Mouse (Mus musculus): ENCODE results near the gene Casc4. TPM values are rescaled to one million over a fixed set of nuclear protein-coding genes. Genes with fewer than 3 reads are reported as not detected.
A peak's percentile ranks its signal among the peaks of the same experiment; 100 is the strongest.

Gene Casc4
- polyA plus RNA-seq, 1 experiment from 2014 or later = 22.4 TPM

- ATAC-seq (ENCODE audit: insufficient read depth) = no peak
- Histone ChIP-seq H3K4me3 (ENCODE audit: low read depth, low read length) (no peak overlapping the region), H3K9ac (no peak overlapping the region), H3K27me3 (ENCODE audit: insufficient read depth, low read length) (no peaks in the 10 kb centered on the region), H3K9me3 (ENCODE audit: low read depth, low read length) (no peaks in the 10 kb centered on the region), H3K36me3 (ENCODE audit: insufficient read depth) (no peaks in the 10 kb centered on the region), H3K27ac (ENCODE audit: low read depth) (no peak overlapping the region), H3K4me2 (no peak overlapping the region), H3K4me1 (ENCODE audit: insufficient read depth) (no peaks in the 10 kb centered on the region)
- no peak for DNase-seq
- 70% methylated on average over 3 of the region's 3 CpGs for WGBS
- TF ChIP-seq CTCF (IDR thresholded peaks at IDR 0.05; ENCODE audit: low read depth) = no peak
These were observed 24.5 kb upstream of the Casc4 start for GRCm38 (mm10) chr2:121842249-121842648.

- Histone ChIP-seq H3K4me2 (no peak overlapping the region), H3K27me3 (ENCODE audit: insufficient read depth, low read length) (no peaks in the 10 kb centered on the region), H3K4me1 (ENCODE audit: insufficient read depth) (no peaks in the 10 kb centered on the region), H3K9me3 (ENCODE audit: low read depth, low read length) (no peaks in the 10 kb centered on the region), H3K27ac (ENCODE audit: low read depth) (no peak overlapping the region), H3K9ac (no peak overlapping the region), H3K36me3 (ENCODE audit: insufficient read depth) (no peaks in the 10 kb centered on the region), H3K4me3 (ENCODE audit: low read depth, low read length) (no peak overlapping the region)
- ATAC-seq (ENCODE audit: insufficient read depth) (no peak), DNase-seq (no peak)
- 48% methylated on average over 8 of the region's 8 CpGs for WGBS
- no peak for TF ChIP-seq CTCF (IDR thresholded peaks at IDR 0.05; ENCODE audit: low read depth)
These were observed 20.7 kb upstream of the Casc4 start for GRCm38 (mm10) chr2:121846050-121846449.

GRCm38 (mm10) chr2:121852045-121852444 is 14.7 kb upstream of the Casc4 start:
- H3K4me1 ChIP-seq (ENCODE audit: insufficient read depth) = no peaks in the 10 kb centered on the region
- no peak overlapping the region for H3K27ac ChIP-seq (ENCODE audit: low read depth)
- no peak overlapping the region for H3K9ac ChIP-seq
- no peak overlapping the region for H3K4me2 ChIP-seq
- no peak for DNase-seq
- no peaks in the 10 kb centered on the region for H3K9me3 ChIP-seq (ENCODE audit: low read depth, low read length)
- no peak overlapping the region for H3K4me3 ChIP-seq (ENCODE audit: low read depth, low read length)
- TF ChIP-seq CTCF (IDR thresholded peaks at IDR 0.05; ENCODE audit: low read depth) = no peak
- no peak for ATAC-seq (ENCODE audit: insufficient read depth)
- no peaks in the 10 kb centered on the region for H3K36me3 ChIP-seq (ENCODE audit: insufficient read depth)
- H3K27me3 ChIP-seq (ENCODE audit: insufficient read depth, low read length) = no peaks in the 10 kb centered on the region
- 19% methylated on average over 2 of the region's 2 CpGs for WGBS

- H3K9me3 ChIP-seq (ENCODE audit: low read depth, low read length) = no peaks in the 10 kb centered on the region
These were observed 12.8 kb upstream of the Casc4 start for GRCm38 (mm10) chr2:121853974-121854373.

GRCm38 (mm10) chr2:121859380-121859980 is 7.3 kb upstream of the Casc4 start:
- no peak for TF ChIP-seq CTCF (IDR thresholded peaks at IDR 0.05; ENCODE audit: low read depth)
- ATAC-seq (ENCODE audit: insufficient read depth) = no peak
- WGBS = 78% methylated on average over 5 of the region's 5 CpGs
- H3K4me2 ChIP-seq = no peak overlapping the region
- no peaks in the 10 kb centered on the region for H3K27me3 ChIP-seq (ENCODE audit: insufficient read depth, low read length)
- H3K4me1 ChIP-seq (ENCODE audit: insufficient read depth) = no peaks in the 10 kb centered on the region
- no peak overlapping the region for H3K9ac ChIP-seq
- no peaks in the 10 kb centered on the region for H3K9me3 ChIP-seq (ENCODE audit: low read depth, low read length)
- H3K27ac ChIP-seq (ENCODE audit: low read depth) = no peak overlapping the region
- H3K36me3 ChIP-seq (ENCODE audit: insufficient read depth) = no peaks in the 10 kb centered on the region
- no peak overlapping the region for H3K4me3 ChIP-seq (ENCODE audit: low read depth, low read length)
- peak; percentile 61 for DNase-seq

More at GRCm38 (mm10) chr2:121853974-121854373, 12.8 kb upstream of the Casc4 start:
- Histone ChIP-seq H3K4me2 (no peak overlapping the region), H3K27ac (ENCODE audit: low read depth) (no peak overlapping the region), H3K27me3 (ENCODE audit: insufficient read depth, low read length) (no peaks in the 10 kb centered on the region), H3K36me3 (ENCODE audit: insufficient read depth) (no peaks in the 10 kb centered on the region), H3K4me3 (ENCODE audit: low read depth, low read length) (no peak overlapping the region), H3K9ac (no peak overlapping the region), H3K4me1 (ENCODE audit: insufficient read depth) (no peaks in the 10 kb centered on the region)
- WGBS = 64% methylated on average over 3 of the region's 3 CpGs
- ATAC-seq (ENCODE audit: insufficient read depth) = no peak
- no peak for TF ChIP-seq CTCF (IDR thresholded peaks at IDR 0.05; ENCODE audit: low read depth)
- no peak for DNase-seq

GRCm38 (mm10) chr2:121866071-121866601 is 634 bp upstream of the Casc4 start:
- peak overlapping the region; percentile 87 for H3K9ac ChIP-seq
- 0 out of 2 replicates have a peak, but pooled peaks cover 6% of the 10 kb centered on the region for H3K4me1 ChIP-seq (ENCODE audit: insufficient read depth)
- H3K4me2 ChIP-seq = peak overlapping the region; percentile 89
- H3K9me3 ChIP-seq (ENCODE audit: low read depth, low read length) = no peaks in the 10 kb centered on the region
- H3K27ac ChIP-seq (ENCODE audit: low read depth) = peak overlapping the region; percentile 75
- ATAC-seq (ENCODE audit: insufficient read depth) (no peak; the same call in 1 of the 2 replicates), DNase-seq (peak; percentile 65)
- H3K36me3 ChIP-seq (ENCODE audit: insufficient read depth) = no peaks in the 10 kb centered on the region
- H3K27me3 ChIP-seq (ENCODE audit: insufficient read depth, low read length) = no peaks in the 10 kb centered on the region
- peak overlapping the region; percentile 84 for H3K4me3 ChIP-seq (ENCODE audit: low read depth, low read length)
- WGBS = 2% methylated on average over 18 of the region's 18 CpGs
- no peak for TF ChIP-seq CTCF (IDR thresholded peaks at IDR 0.05; ENCODE audit: low read depth)

GRCm38 (mm10) chr2:121867051-121867928 is 520 bp downstream of the Casc4 start:
- H3K9me3 ChIP-seq (ENCODE audit: low read depth, low read length) = no peaks in the 10 kb centered on the region
- no peaks in the 10 kb centered on the region for H3K36me3 ChIP-seq (ENCODE audit: insufficient read depth)
- peak overlapping the region; percentile 89 for H3K4me2 ChIP-seq
- DNase-seq = peak; percentile 62
- under 1% methylated on average over 63 of the region's 63 CpGs for WGBS
- peak overlapping the region; percentile 84 for H3K4me3 ChIP-seq (ENCODE audit: low read depth, low read length)
- TF ChIP-seq CTCF (IDR thresholded peaks at IDR 0.05; ENCODE audit: low read depth) = 0 out of 2 replicates have a peak, but pooled peaks have one; percentile 10
- H3K4me1 ChIP-seq (ENCODE audit: insufficient read depth) = 0 out of 2 replicates have a peak, but pooled peaks cover 6% of the 10 kb centered on the region
- peak overlapping the region; percentile 87 for H3K9ac ChIP-seq
- peak; percentile 21 for ATAC-seq (ENCODE audit: insufficient read depth)
- H3K27ac ChIP-seq (ENCODE audit: low read depth) = peak overlapping the region; percentile 73
- no peaks in the 10 kb centered on the region for H3K27me3 ChIP-seq (ENCODE audit: insufficient read depth, low read length)
